Mouse (Mus musculus): Measurements from ENCODE around the gene Gm44503. TPM values are rescaled to one million over a fixed set of nuclear protein-coding genes. Genes with fewer than 3 reads are reported as not detected.

The Gm44503 gene
- polyA plus RNA-seq, 1 experiment from 2014 or later, result 0.15 TPM

GRCm38 (mm10) chr9:72961959-72962358 lies 3.3 kb downstream of the Gm44503 start:
- H3K27me3 ChIP-seq (ENCODE audit: control insufficient read depth, insufficient read depth, low read length), result no peaks in the 10 kb centered on the region
- H3K9me3 ChIP-seq (ENCODE audit: control insufficient read depth, low read length), result no peaks in the 10 kb centered on the region
- peaks cover 2% of the 10 kb centered on the region; the same call in 1 of the 2 replicates for H3K4me1 ChIP-seq (replicated peaks; ENCODE audit: control insufficient read depth, insufficient read depth, low read length)
- 79% methylated on average over 15 of the region's 15 CpGs for WGBS
- H3K36me3 ChIP-seq (ENCODE audit: control insufficient read depth, insufficient read depth, low read length), result no peaks in the 10 kb centered on the region
- no peak overlapping the region for H3K9ac ChIP-seq (ENCODE audit: low read length)
- ATAC-seq (replicated peaks; ENCODE audit: low FRiP score) (no peak), DNase-seq (ENCODE audit: low spot score) (no peak)
- H3K4me2 ChIP-seq (ENCODE audit: low read depth, low read length, severe bottlenecking), result no peak overlapping the region
- H3K4me3 ChIP-seq (ENCODE audit: low read depth, low read length), result no peak overlapping the region
- H3K27ac ChIP-seq (ENCODE audit: low read depth, low read length), result no peak overlapping the region

GRCm38 (mm10) chr9:72968349-72969061 lies 9.9 kb downstream of the Gm44503 start:
- no peak overlapping the region for H3K27ac ChIP-seq (ENCODE audit: low read depth, low read length)
- H3K4me1 ChIP-seq (replicated peaks; ENCODE audit: control insufficient read depth, insufficient read depth, low read length), result no peaks in the 10 kb centered on the region
- no peak overlapping the region for H3K4me3 ChIP-seq (ENCODE audit: low read depth, low read length)
- no peaks in the 10 kb centered on the region; the same call in 1 of the 2 replicates for H3K9me3 ChIP-seq (ENCODE audit: control insufficient read depth, low read length)
- no peak for DNase-seq (ENCODE audit: low spot score)
- ATAC-seq (replicated peaks; ENCODE audit: low FRiP score), result no peak; the same call in 1 of the 2 replicates
- no peaks in the 10 kb centered on the region for H3K27me3 ChIP-seq (ENCODE audit: control insufficient read depth, insufficient read depth, low read length)
- no peaks in the 10 kb centered on the region for H3K36me3 ChIP-seq (ENCODE audit: control insufficient read depth, insufficient read depth, low read length)
- WGBS, result 37% methylated on average over 11 of the region's 11 CpGs
- no peak overlapping the region for H3K4me2 ChIP-seq (ENCODE audit: low read depth, low read length, severe bottlenecking)
- no peak overlapping the region for H3K9ac ChIP-seq (ENCODE audit: low read length)

- Histone ChIP-seq H3K9ac (ENCODE audit: low read length) (no peak overlapping the region), H3K27ac (ENCODE audit: low read depth, low read length) (no peak overlapping the region), H3K4me1 (replicated peaks; ENCODE audit: control insufficient read depth, insufficient read depth, low read length) (no peaks in the 10 kb centered on the region), H3K4me2 (ENCODE audit: low read depth, low read length, severe bottlenecking) (no peak overlapping the region), H3K36me3 (ENCODE audit: control insufficient read depth, insufficient read depth, low read length) (no peaks in the 10 kb centered on the region), H3K27me3 (ENCODE audit: control insufficient read depth, insufficient read depth, low read length) (no peaks in the 10 kb centered on the region), H3K9me3 (ENCODE audit: control insufficient read depth, low read length) (no peaks in the 10 kb centered on the region; the same call in 1 of the 2 replicates), H3K4me3 (ENCODE audit: low read depth, low read length) (no peak overlapping the region)
- 72% methylated on average over 7 of the region's 7 CpGs for WGBS
- ATAC-seq (replicated peaks; ENCODE audit: low FRiP score), result no peak; the same call in 1 of the 2 replicates
- no peak for DNase-seq (ENCODE audit: low spot score)
These were observed 11.2 kb downstream of the Gm44503 start for GRCm38 (mm10) chr9:72969874-72970273.

GRCm38 (mm10) chr9:72972435-72972834 lies 13.8 kb downstream of the Gm44503 start:
- Histone ChIP-seq H3K4me1 (replicated peaks; ENCODE audit: control insufficient read depth, insufficient read depth, low read length) (no peaks in the 10 kb centered on the region), H3K27ac (ENCODE audit: low read depth, low read length) (no peak overlapping the region), H3K4me2 (ENCODE audit: low read depth, low read length, severe bottlenecking) (no peak overlapping the region), H3K9ac (ENCODE audit: low read length) (no peak overlapping the region), H3K36me3 (ENCODE audit: control insufficient read depth, insufficient read depth, low read length) (no peaks in the 10 kb centered on the region), H3K27me3 (ENCODE audit: control insufficient read depth, insufficient read depth, low read length) (no peaks in the 10 kb centered on the region), H3K9me3 (ENCODE audit: control insufficient read depth, low read length) (no peaks in the 10 kb centered on the region; the same call in 1 of the 2 replicates), H3K4me3 (ENCODE audit: low read depth, low read length) (no peak overlapping the region)
- no peak for ATAC-seq (replicated peaks; ENCODE audit: low FRiP score)
- no peak for DNase-seq (ENCODE audit: low spot score)
- WGBS, result 85% methylated on average over 5 of the region's 5 CpGs

GRCm38 (mm10) chr9:72972984-72973383 lies 14.3 kb downstream of the Gm44503 start:
- no peak for ATAC-seq (replicated peaks; ENCODE audit: low FRiP score)
- Histone ChIP-seq H3K9ac (ENCODE audit: low read length) (no peak overlapping the region), H3K4me2 (ENCODE audit: low read depth, low read length, severe bottlenecking) (no peak overlapping the region), H3K4me1 (replicated peaks; ENCODE audit: control insufficient read depth, insufficient read depth, low read length) (no peaks in the 10 kb centered on the region), H3K4me3 (ENCODE audit: low read depth, low read length) (no peak overlapping the region), H3K27ac (ENCODE audit: low read depth, low read length) (no peak overlapping the region), H3K36me3 (ENCODE audit: control insufficient read depth, insufficient read depth, low read length) (no peaks in the 10 kb centered on the region), H3K9me3 (ENCODE audit: control insufficient read depth, low read length) (no peaks in the 10 kb centered on the region; the same call in 1 of the 2 replicates), H3K27me3 (ENCODE audit: control insufficient read depth, insufficient read depth, low read length) (no peaks in the 10 kb centered on the region)
- DNase-seq (ENCODE audit: low spot score), result no peak

GRCm38 (mm10) chr9:72974734-72975133 lies 16.1 kb downstream of the Gm44503 start:
- Histone ChIP-seq H3K9me3 (ENCODE audit: control insufficient read depth, low read length) (no peaks in the 10 kb centered on the region; the same call in 1 of the 2 replicates), H3K27me3 (ENCODE audit: control insufficient read depth, insufficient read depth, low read length) (no peaks in the 10 kb centered on the region), H3K27ac (ENCODE audit: low read depth, low read length) (no peak overlapping the region), H3K4me3 (ENCODE audit: low read depth, low read length) (no peak overlapping the region), H3K36me3 (ENCODE audit: control insufficient read depth, insufficient read depth, low read length) (no peaks in the 10 kb centered on the region), H3K4me1 (replicated peaks; ENCODE audit: control insufficient read depth, insufficient read depth, low read length) (no peaks in the 10 kb centered on the region), H3K9ac (ENCODE audit: low read length) (no peak overlapping the region), H3K4me2 (ENCODE audit: low read depth, low read length, severe bottlenecking) (no peak overlapping the region)
- no peak for DNase-seq (ENCODE audit: low spot score)
- no peak for ATAC-seq (replicated peaks; ENCODE audit: low FRiP score)
- WGBS, result 82% methylated on average over 5 of the region's 5 CpGs

GRCm38 (mm10) chr9:72975242-72975641 lies 16.6 kb downstream of the Gm44503 start:
- H3K4me2 ChIP-seq (ENCODE audit: low read depth, low read length, severe bottlenecking), result no peak overlapping the region
- ATAC-seq (replicated peaks; ENCODE audit: low FRiP score), result no peak

GRCm38 (mm10) chr9:72983066-72983465 lies 24.4 kb downstream of the Gm44503 start:
- Histone ChIP-seq H3K36me3 (ENCODE audit: control insufficient read depth, insufficient read depth, low read length) (no peaks in the 10 kb centered on the region), H3K9me3 (ENCODE audit: control insufficient read depth, low read length) (no peaks in the 10 kb centered on the region), H3K9ac (ENCODE audit: low read length) (no peak overlapping the region), H3K4me1 (replicated peaks; ENCODE audit: control insufficient read depth, insufficient read depth, low read length) (peaks cover 3% of the 10 kb centered on the region; the same call in 1 of the 2 replicates), H3K27me3 (ENCODE audit: control insufficient read depth, insufficient read depth, low read length) (no peaks in the 10 kb centered on the region), H3K4me3 (ENCODE audit: low read depth, low read length) (no peak overlapping the region), H3K27ac (ENCODE audit: low read depth, low read length) (no peak overlapping the region), H3K4me2 (ENCODE audit: low read depth, low read length, severe bottlenecking) (no peak overlapping the region)
- ATAC-seq (replicated peaks; ENCODE audit: low FRiP score), result no peak
- 72% methylated on average over 2 of the region's 2 CpGs for WGBS
- peak; percentile 5 for DNase-seq (ENCODE audit: low spot score)

More at GRCm38 (mm10) chr9:72975242-72975641, 16.6 kb downstream of the Gm44503 start:
- no peaks in the 10 kb centered on the region for H3K27me3 ChIP-seq (ENCODE audit: control insufficient read depth, insufficient read depth, low read length)
- no peak overlapping the region for H3K27ac ChIP-seq (ENCODE audit: low read depth, low read length)
- H3K4me3 ChIP-seq (ENCODE audit: low read depth, low read length), result no peak overlapping the region
- H3K9me3 ChIP-seq (ENCODE audit: control insufficient read depth, low read length), result no peaks in the 10 kb centered on the region; the same call in 1 of the 2 replicates
- WGBS, result 86% methylated on average over 1 of the region's 1 CpGs
- H3K9ac ChIP-seq (ENCODE audit: low read length), result no peak overlapping the region
- no peaks in the 10 kb centered on the region for H3K4me1 ChIP-seq (replicated peaks; ENCODE audit: control insufficient read depth, insufficient read depth, low read length)
- DNase-seq (ENCODE audit: low spot score), result no peak
- H3K36me3 ChIP-seq (ENCODE audit: control insufficient read depth, insufficient read depth, low read length), result no peaks in the 10 kb centered on the region

All from forebrain, embryonic 11.5 days (tissue).